ENCODE assay signal across 8 mouse cellular contexts in genomic region chr5:114575530-114575929, GRCm38 (mm10). TPM values are rescaled to one million over a fixed set of nuclear protein-coding genes. Genes with fewer than 3 reads are reported as not detected.
DNase-seq lines count a peak whose midpoint lies in the region; ATAC-seq and TF ChIP-seq lines count a peak whose summit lies in the region.
"Had no signal": no experiment of that assay in that cellular context is flagged by ENCODE, and none has a peak within 500 bp of the region (broad histone marks: within the 10 kb centered on the region; RNA-seq: fewer than 3 reads in every experiment).

No protein-coding gene starts in this region.

- no peaks in the 10 kb centered on the region for H3K9me3 ChIP-seq in kidney, postnatal 0 days (replicated peaks; ENCODE audit: low read length)
- H3K9me3 ChIP-seq in forebrain, embryonic 13.5 days (replicated peaks): no peaks in the 10 kb centered on the region
- H3K9me3 ChIP-seq in midbrain, embryonic 16.5 days (replicated peaks; ENCODE audit: control insufficient read depth, low read length, poor library complexity, severe bottlenecking): no peaks in the 10 kb centered on the region

- H3K9ac ChIP-seq in kidney, postnatal 0 days (ENCODE audit: low read depth, low read length): no peak overlapping the region
- H3K9ac ChIP-seq in forebrain, embryonic 13.5 days: 0 out of 2 replicates have a peak overlapping the region, but pooled peaks have one; percentile 47
- H3K9ac ChIP-seq in midbrain, embryonic 16.5 days (ENCODE audit: low read depth, low read length): peak overlapping the region; percentile 31; the same call in 1 of the 2 replicates

- H3K4me3 ChIP-seq in kidney, postnatal 0 days (replicated peaks; ENCODE audit: low read depth, low read length): no peak overlapping the region
- no peak overlapping the region for H3K4me3 ChIP-seq in cerebellum, adult 2 months (replicated peaks; ENCODE audit: insufficient read depth, low read depth, low read length)
- peak overlapping the region; percentile 3; the same call in 1 of the 2 replicates for H3K4me3 ChIP-seq in forebrain, embryonic 13.5 days
- no peak overlapping the region for H3K4me3 ChIP-seq in midbrain, embryonic 16.5 days (ENCODE audit: low read depth, low read length)

- H3K27ac ChIP-seq in kidney, postnatal 0 days: no peak overlapping the region
- H3K27ac ChIP-seq in cerebellum, adult 2 months (ENCODE audit: insufficient read depth, low read length): no peak overlapping the region
- H3K27ac ChIP-seq in forebrain, embryonic 13.5 days: peak overlapping the region; percentile 25; the same call in 1 of the 2 replicates
- no peak overlapping the region for H3K27ac ChIP-seq in midbrain, embryonic 16.5 days (ENCODE audit: low read length)

- no peak for DNase-seq in kidney, postnatal 0 days (ENCODE audit: low spot score)
- DNase-seq in kidney, adult 8-10 months: no peak
- peak; percentile 67 to 80 for DNase-seq in cerebellum, adult 2 months
- DNase-seq in urinary bladder, postnatal 4 days (ENCODE audit: low spot score in 2 of 2): no peak
- DNase-seq in spleen, postnatal 10 days (ENCODE audit: low spot score in 2 of 2): no peak
- DNase-seq: lung, postnatal 14 days had no signal

- peaks cover 38% of the 10 kb centered on the region; the same call in 1 of the 2 replicates for H3K4me1 ChIP-seq in kidney, postnatal 0 days (replicated peaks; ENCODE audit: insufficient read depth, low read length)
- H3K4me1 ChIP-seq in cerebellum, adult 2 months (ENCODE audit: control insufficient read depth, insufficient read depth, low read length): peaks cover 29% of the 10 kb centered on the region
- peaks cover 96% of the 10 kb centered on the region for H3K4me1 ChIP-seq in forebrain, embryonic 13.5 days
- H3K4me1 ChIP-seq in midbrain, embryonic 16.5 days (ENCODE audit: control insufficient read depth, insufficient read depth, low read length): peaks cover 64% of the 10 kb centered on the region

- no peak for TF ChIP-seq CTCF in kidney, postnatal 0 days (IDR thresholded peaks at IDR 0.05; ENCODE audit: low read depth)
- no peak for TF ChIP-seq CTCF in cerebellum, adult 2 months (IDR thresholded peaks at IDR 0.05; ENCODE audit: borderline replicate concordance, insufficient read depth, low read depth, low read length)

- 73% methylated on average over 7 of the region's 7 CpGs for WGBS in kidney, postnatal 0 days
- WGBS in cerebellum, adult 2 months: 11% methylated on average over 7 of the region's 7 CpGs
- 58% methylated on average over 7 of the region's 7 CpGs for WGBS in forebrain, embryonic 13.5 days
- WGBS in midbrain, embryonic 16.5 days: 57% methylated on average over 7 of the region's 7 CpGs

- no peaks in the 10 kb centered on the region for H3K27me3 ChIP-seq in kidney, postnatal 0 days (ENCODE audit: insufficient read depth, low read length)
- no peaks in the 10 kb centered on the region for H3K27me3 ChIP-seq in cerebellum, adult 2 months (ENCODE audit: control insufficient read depth, insufficient read depth, low read length)
- peaks cover 63% of the 10 kb centered on the region for H3K27me3 ChIP-seq in forebrain, embryonic 13.5 days
- no peaks in the 10 kb centered on the region for H3K27me3 ChIP-seq in midbrain, embryonic 16.5 days (ENCODE audit: control insufficient read depth, insufficient read depth, low read depth, low read length)

- H3K36me3 ChIP-seq in kidney, postnatal 0 days (ENCODE audit: insufficient read depth, low read length): no peaks in the 10 kb centered on the region
- no peaks in the 10 kb centered on the region for H3K36me3 ChIP-seq in forebrain, embryonic 13.5 days (ENCODE audit: poor library complexity, severe bottlenecking)
- H3K36me3 ChIP-seq in midbrain, embryonic 16.5 days (ENCODE audit: control insufficient read depth, insufficient read depth, low read length): no peaks in the 10 kb centered on the region

- no peak for TF ChIP-seq POLR2A in cerebellum, adult 2 months (IDR thresholded peaks at IDR 0.05; ENCODE audit: borderline replicate concordance, insufficient read depth, low read length)

- ATAC-seq in kidney, postnatal 0 days (replicated peaks; ENCODE audit: low FRiP score, low read depth): no peak
- no peak for ATAC-seq in forebrain, embryonic 13.5 days
- no peak for ATAC-seq in midbrain, embryonic 16.5 days

- 0 out of 2 replicates have a peak overlapping the region, but pooled peaks have one; percentile 0 for H3K4me2 ChIP-seq in kidney, postnatal 0 days (ENCODE audit: low read length)
- H3K4me2 ChIP-seq in forebrain, embryonic 13.5 days: peak overlapping the region; percentile 89
- peak overlapping the region; percentile 44; the same call in 1 of the 2 replicates for H3K4me2 ChIP-seq in midbrain, embryonic 16.5 days (ENCODE audit: low read length)

RNA-seq across cellular contexts. Expression of gene Fam222a, which starts 7.7 kb away (rescaled TPM):
- polyA plus RNA-seq in kidney, postnatal 0 days (2015; fragmentation: Nextera tagmentation; extraction: Ambion mirVana): 5.0 and 5.8 TPM in 2 replicates
- polyA plus RNA-seq in cerebellum, adult 2 months (2012; rRNA removed): 18.7 and 20.5 TPM in 2 replicates
- polyA plus RNA-seq in forebrain, embryonic 13.5 days (2015; fragmentation: Nextera tagmentation; extraction: Ambion mirVana): 4.8 and 4.9 TPM in 2 replicates
- 5.3 and 6.0 TPM in 2 replicates for polyA plus RNA-seq in midbrain, embryonic 16.5 days (2015; fragmentation: Nextera tagmentation; extraction: Ambion mirVana)

Comparison
In these comparisons a context has a peak if more than half of its experiments do, and no peak if none do; other contexts are left out.
1. DNase-seq: peak in cerebellum, adult 2 months (2 of 2); none in kidney, postnatal 0 days (single experiment), kidney, adult 8-10 months (0 of 2), urinary bladder, postnatal 4 days (0 of 2) and spleen, postnatal 10 days (0 of 2).
2. H3K4me2 ChIP-seq: peak in every context shown above with its lines; median percentile 89 in forebrain, embryonic 13.5 days; 44 in midbrain, embryonic 16.5 days; 0 in kidney, postnatal 0 days.